Mouse (Mus musculus) adrenal gland, postnatal 25 days (tissue): ENCODE data around the gene Ctnnb1. TPM values are rescaled to one million over a fixed set of nuclear protein-coding genes. Genes with fewer than 3 reads are reported as not detected.
A peak's percentile ranks its signal among the peaks of the same experiment; 100 is the strongest.

Experiments
- DNase-seq: peaks from one replicate; pipeline ENCODE4 v3.0.0; 2021; ENCODE audit warnings: mixed read lengths
- total RNA-seq: library from RNA; stranded (reverse); gene quantifications from 2 replicates; pipeline ENCODE4 v1.2.3, GENCODE M21; 2021

The Ctnnb1 gene
- total RNA-seq, 1 experiment from 2014 or later, result 854 TPM

GRCm38 (mm10) chr9:120926939-120927606 lies 1.9 kb upstream of the Ctnnb1 start:
- DNase-seq, result no peak

GRCm38 (mm10) chr9:120930021-120930420 lies 1.0 kb downstream of the Ctnnb1 start:
- DNase-seq, result no peak

GRCm38 (mm10) chr9:120930811-120931210 lies 1.8 kb downstream of the Ctnnb1 start:
- DNase-seq, result no peak

GRCm38 (mm10) chr9:120932371-120932770 lies 3.4 kb downstream of the Ctnnb1 start:
- no peak for DNase-seq

GRCm38 (mm10) chr9:120932797-120933586 lies 4.0 kb downstream of the Ctnnb1 start:
- peak; percentile 99 for DNase-seq

GRCm38 (mm10) chr9:120933587-120933885 lies 4.5 kb downstream of the Ctnnb1 start:
- DNase-seq, result no peak

GRCm38 (mm10) chr9:120933886-120934758 lies 5.1 kb downstream of the Ctnnb1 start:
- DNase-seq, result peak; percentile 40

GRCm38 (mm10) chr9:120934821-120935633 lies 6.0 kb downstream of the Ctnnb1 start:
- DNase-seq, result no peak

- no peak for DNase-seq
These were observed 6.6 kb downstream of the Ctnnb1 start for GRCm38 (mm10) chr9:120935634-120935922.

- DNase-seq, result peak; percentile 72
These were observed 7.3 kb downstream of the Ctnnb1 start for GRCm38 (mm10) chr9:120936351-120936750.

- no peak for DNase-seq
These were observed 11.8 kb downstream of the Ctnnb1 start for GRCm38 (mm10) chr9:120940858-120941257.

- no peak for DNase-seq
These were observed 14.7 kb downstream of the Ctnnb1 start for GRCm38 (mm10) chr9:120943757-120944156.

GRCm38 (mm10) chr9:120944211-120944610 lies 15.2 kb downstream of the Ctnnb1 start:
- DNase-seq, result no peak

- no peak for DNase-seq
These were observed 17.1 kb downstream of the Ctnnb1 start for GRCm38 (mm10) chr9:120946131-120946530.

- no peak for DNase-seq
These were observed 19.8 kb downstream of the Ctnnb1 start for GRCm38 (mm10) chr9:120948832-120949231.

GRCm38 (mm10) chr9:120950761-120951160 lies 21.7 kb downstream of the Ctnnb1 start:
- DNase-seq, result no peak

GRCm38 (mm10) chr9:120951947-120952346 lies 22.9 kb downstream of the Ctnnb1 start:
- no peak for DNase-seq

GRCm38 (mm10) chr9:120958051-120958450 lies 29.0 kb downstream of the Ctnnb1 start:
- no peak for DNase-seq

GRCm38 (mm10) chr9:120958560-120958959 lies 29.5 kb downstream of the Ctnnb1 start:
- DNase-seq, result peak; percentile 50

GRCm38 (mm10) chr9:120959225-120959624 lies 30.2 kb downstream of the Ctnnb1 start:
- no peak for DNase-seq

GRCm38 (mm10) chr9:120960611-120961010 lies 31.6 kb downstream of the Ctnnb1 start:
- no peak for DNase-seq

- DNase-seq, result no peak
These were observed 32.5 kb downstream of the Ctnnb1 start for GRCm38 (mm10) chr9:120961466-120961865.
